Comparison of ENCODE assay signal across 11 mouse cellular contexts in the genomic region with DNA sequence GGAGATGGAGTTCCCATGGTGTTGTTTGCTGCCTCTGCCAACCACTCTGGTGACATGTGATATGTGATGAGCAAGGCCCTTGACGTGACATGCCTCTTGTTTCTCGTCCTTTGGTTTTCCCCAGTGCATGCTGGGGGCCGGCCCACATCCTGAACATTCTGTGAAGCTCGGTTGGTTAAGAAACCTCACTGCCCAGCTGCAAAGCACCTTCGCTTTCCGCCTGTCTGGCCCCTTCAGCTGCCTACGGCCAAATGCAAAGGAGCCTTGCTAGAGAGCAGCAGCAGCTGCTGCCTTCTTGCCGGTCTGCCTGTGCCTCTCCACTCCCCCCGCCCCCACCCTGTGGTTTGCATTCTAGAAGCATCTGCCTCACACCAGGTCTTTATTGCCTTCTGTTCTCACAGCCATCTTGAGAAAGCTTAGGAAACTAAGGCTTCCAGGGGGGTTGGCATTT.
DNase-seq lines count a peak whose midpoint lies in the region; ATAC-seq lines count a peak whose summit lies in the region.
"Had no signal": no experiment of that assay in that cellular context is flagged by ENCODE, and none has a peak within 500 bp of the region (broad histone marks: within the 10 kb centered on the region; RNA-seq: fewer than 3 reads in every experiment).

No protein-coding gene starts in this region.

- peak; percentile 61 for ATAC-seq in megakaryocyte, adult 5-6 weeks (ENCODE audit: poor library complexity, severe bottlenecking)

- intact Hi-C loops in left cerebral cortex, postnatal 4 days (cut with DNase I): no loop called here
- intact Hi-C loops in left cerebral cortex, postnatal 25 days (cut with DNase I): loop anchor here (5.0 kb wide), 1 partner anchor 96 kb away; no protein-coding TSS in a partner anchor
- intact Hi-C loops in left cerebral cortex, postnatal 36 days (cut with DNase I): loop anchor here (5.0 kb wide), 2 partner anchors 71 to 91 kb away; a partner anchor contains a TSS

- DNase-seq in left cerebral cortex, postnatal 4 days: peak; percentile 48
- no peak for DNase-seq in left cerebral cortex, postnatal 25 days (ENCODE audit: low spot score in 2 of 2)
- DNase-seq in T-cell, adult 2 months (ENCODE audit: low spot score): peak; percentile 85
- DNase-seq in thymus, postnatal 0 days (ENCODE audit: low spot score): peak; percentile 85
- DNase-seq in cerebellum, adult 8-10 months: no peak
- no peak for DNase-seq in adrenal gland, postnatal 36 days
- no peak for DNase-seq in left cerebral cortex, postnatal 36 days (ENCODE audit: low spot score in 2 of 2)
- DNase-seq: heart, adult 11 months; kidney, adult 11 months; right cerebral cortex, postnatal 25 days had no signal

Comparison
In these comparisons a context has a peak if more than half of its experiments do, and no peak if none do; other contexts are left out.
1. DNase-seq: peak in left cerebral cortex, postnatal 4 days (single experiment), T-cell, adult 2 months (single experiment) and thymus, postnatal 0 days (single experiment); none in left cerebral cortex, postnatal 25 days (0 of 2), cerebellum, adult 8-10 months (single experiment), adrenal gland, postnatal 36 days (0 of 2) and left cerebral cortex, postnatal 36 days (0 of 2).